Mouse (Mus musculus) layer of hippocampus, postnatal 14 days (tissue): Measurements from ENCODE around the gene Vmn1r193. TPM values are rescaled to one million over a fixed set of nuclear protein-coding genes. Genes with fewer than 3 reads are reported as not detected.
"Not testable (repeated sequence)": the region's sequence is repeated elsewhere in the genome, so short reads cannot be mapped to it uniquely, and the experiment has no call there.

Experiments
- DNase-seq, 2 experiments: peaks; one replicate each; pipeline ENCODE4 v3.0.0; 2021 to 2022; ENCODE audit warnings: low spot score in 2 of 2, mixed read lengths in 1 of 2
- long read RNA-seq, 2 experiments: library from polyadenylated mRNA; stranded (forward); transcript quantifications; one replicate each; pipeline ENCODE4 v2.0.0; 2021
- microRNA-seq, 2 experiments: library from miRNA; unstranded; fragments of <30 nt; microRNA quantifications; one replicate each; pipeline ENCODE4 v1.2.0; 2021
- total RNA-seq, 2 experiments: library from RNA; stranded (reverse); gene quantifications; 2 replicates each; pipeline ENCODE4 v1.2.3; 2021

Gene Vmn1r193
- not detected for total RNA-seq
- long read RNA-seq, experiment 1 = 0 reads
- long read RNA-seq, experiment 2 = 0 reads

DNA sequence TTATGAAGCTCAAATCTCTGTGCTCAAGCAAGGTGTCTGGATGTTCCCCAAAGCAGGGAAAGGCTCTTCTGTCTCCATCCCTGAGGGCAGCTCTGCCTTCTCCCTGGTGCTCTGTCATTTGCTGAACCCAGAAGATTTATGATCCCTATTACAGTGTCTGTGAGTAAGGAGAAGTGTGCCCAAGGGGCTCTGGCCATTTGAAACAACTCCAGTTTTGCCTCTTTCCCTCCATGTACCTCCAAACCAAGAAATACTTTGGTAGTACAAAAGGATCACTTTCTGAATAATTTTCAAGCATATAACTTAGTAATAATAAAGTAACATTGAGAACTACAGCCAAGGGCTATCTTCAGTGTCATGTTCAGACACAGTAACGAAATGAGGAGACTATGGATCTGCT is at the start of gene Vmn1r193:
Vmn1r193 (minus strand) TSS at position 101 of the 400 bp plus-strand sequence.
- DNase-seq = not testable (repeated sequence)

DNA sequence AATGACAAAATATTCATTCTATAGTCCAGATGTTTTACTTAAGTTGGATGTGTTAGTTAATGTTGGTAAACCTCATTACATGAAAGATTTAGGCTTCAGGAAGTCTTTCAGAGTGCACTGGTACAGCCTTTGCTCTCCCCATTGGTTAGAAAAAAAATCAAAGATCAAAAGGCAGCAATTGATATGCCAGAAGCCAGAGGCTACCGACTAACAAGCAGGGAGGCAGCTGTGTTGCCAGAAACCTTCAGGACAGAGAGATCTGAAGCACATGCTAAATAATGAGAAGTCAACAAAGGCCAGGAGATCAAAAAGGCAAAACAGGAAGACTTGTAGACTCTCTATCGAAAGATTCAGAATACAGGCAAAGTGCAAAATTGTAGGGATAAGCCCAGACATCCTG is 48.8 kb upstream of the Vmn1r193 start:
- no peak for DNase-seq

DNA sequence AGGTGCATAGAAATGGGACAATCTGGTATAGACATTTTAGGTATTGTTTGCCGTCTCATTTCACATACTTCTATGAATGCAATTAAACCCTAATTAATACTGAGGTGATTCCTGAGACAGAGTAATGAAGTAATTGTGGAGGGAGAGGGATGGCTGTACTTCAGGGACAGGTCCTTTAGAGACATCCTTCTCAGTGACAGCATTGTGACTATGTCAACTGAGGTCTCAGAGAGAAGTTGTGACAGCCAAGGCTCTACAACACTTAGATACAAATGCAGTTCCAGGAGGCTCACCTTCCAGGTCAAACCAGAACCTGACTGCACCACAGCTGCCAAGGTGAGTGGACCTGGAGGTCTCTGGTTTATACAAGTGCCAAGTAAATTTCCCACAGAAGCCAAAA is 47.3 kb upstream of the Vmn1r193 start, which contains the start of gene Vmn1r195:
Vmn1r195 (plus strand) TSS at position 301 of the 400 bp plus-strand sequence.
- DNase-seq = not testable (repeated sequence)

DNA sequence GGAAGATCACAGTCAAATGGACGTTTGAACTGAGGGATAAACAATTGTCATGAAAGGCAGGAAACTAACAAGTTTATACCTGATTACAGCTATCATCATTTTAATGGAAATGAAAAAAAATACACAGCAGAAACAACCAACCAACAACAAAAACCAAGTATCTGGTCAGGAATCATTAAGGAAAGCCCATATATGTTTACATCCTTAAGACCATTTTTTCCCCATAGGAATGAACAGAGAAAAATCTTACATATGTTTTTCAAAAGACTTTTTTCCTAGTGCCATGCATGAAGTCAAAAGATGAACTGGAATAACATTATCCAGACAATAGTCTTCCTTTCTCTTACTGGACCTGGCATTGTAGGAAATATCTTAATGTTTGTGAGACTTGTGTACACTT is 21.0 kb upstream of the Vmn1r193 start, which contains the start of gene Vmn1r194:
Vmn1r194 (plus strand) TSS at position 301 of the 400 bp plus-strand sequence.
- DNase-seq = no peak

DNA sequence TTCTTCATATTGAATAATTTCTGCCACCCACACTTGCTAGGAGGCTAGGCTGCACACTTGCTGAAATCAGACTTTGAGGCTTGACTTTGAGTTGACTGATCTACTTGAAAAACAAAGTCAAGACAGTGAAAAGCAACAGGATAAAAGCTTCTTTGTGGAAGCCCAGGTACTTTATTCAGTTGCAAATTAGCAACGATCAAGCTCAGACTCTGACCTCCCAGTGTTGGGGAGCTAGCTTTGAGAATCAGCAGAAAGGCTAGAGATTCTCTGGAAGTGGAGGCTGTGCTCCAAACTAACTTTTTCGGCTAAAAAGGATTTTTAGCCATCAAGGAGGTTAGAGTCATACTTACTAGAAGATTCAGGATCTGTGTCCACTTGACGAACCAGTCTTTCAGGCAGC is 30.2 kb downstream of the Vmn1r193 start:
- DNase-seq = not testable (repeated sequence)

DNA sequence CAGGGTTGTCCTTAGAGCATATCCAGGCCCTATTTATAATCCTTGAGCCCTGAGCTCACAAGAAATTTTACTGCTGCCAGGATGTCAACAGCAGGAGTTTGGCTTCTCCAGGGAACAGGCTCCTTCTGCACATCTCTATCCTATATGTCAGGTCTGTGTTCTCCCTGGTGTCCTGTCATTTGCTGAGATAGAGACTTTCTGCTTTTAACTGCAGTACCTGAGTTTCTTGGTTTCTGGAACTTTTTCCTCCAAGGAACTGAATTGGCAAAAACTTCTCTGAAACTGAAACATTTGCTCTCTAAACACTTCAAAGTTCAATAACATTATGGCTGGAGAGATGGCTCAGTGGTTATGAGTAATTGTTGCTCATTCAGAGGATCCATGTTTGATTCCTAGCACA is 31.9 kb downstream of the Vmn1r193 start, which contains the start of gene Vmn1r192:
Vmn1r192 (minus strand) TSS at position 101 of the 400 bp plus-strand sequence.
- no peak for DNase-seq

DNA sequence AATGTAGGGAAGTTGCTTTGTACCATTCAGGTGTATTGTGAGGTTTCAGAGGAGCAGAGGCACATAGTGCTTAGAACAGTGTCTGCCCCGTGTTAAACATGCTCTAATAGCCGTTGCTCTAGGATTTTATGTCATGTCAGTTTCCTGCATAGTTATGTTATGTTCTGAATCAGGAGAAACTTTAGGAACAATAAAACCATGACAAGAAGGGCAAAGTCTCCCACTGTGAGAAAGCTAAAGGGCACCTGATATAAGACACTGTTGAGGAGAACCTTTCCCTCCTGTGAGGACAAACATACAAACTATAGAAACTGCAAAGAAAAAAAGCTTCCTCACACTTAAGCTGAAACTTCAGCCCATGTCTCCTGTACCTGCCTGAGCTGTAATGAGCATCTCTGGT is 32.6 kb downstream of the Vmn1r193 start:
- no peak for DNase-seq

DNA sequence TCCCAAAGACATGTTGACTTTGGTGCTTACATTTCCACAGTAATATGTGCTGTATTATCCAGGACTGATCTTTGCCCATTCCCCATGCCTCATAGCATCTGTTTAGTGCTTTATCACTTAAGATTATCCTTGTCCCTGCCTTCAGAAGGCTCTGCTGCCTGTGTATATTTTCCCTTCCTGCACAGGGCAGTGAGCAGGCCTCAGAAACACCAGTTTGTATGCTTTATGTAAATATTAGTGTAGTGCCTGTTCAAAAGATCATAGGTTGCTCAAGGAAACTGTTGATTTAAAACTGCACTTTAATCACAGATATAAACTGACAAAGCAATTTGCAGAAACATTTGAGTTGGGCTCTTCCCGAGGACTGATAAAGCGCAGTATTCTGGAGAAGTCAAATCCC is 33.6 kb downstream of the Vmn1r193 start:
- no peak for DNase-seq

DNA sequence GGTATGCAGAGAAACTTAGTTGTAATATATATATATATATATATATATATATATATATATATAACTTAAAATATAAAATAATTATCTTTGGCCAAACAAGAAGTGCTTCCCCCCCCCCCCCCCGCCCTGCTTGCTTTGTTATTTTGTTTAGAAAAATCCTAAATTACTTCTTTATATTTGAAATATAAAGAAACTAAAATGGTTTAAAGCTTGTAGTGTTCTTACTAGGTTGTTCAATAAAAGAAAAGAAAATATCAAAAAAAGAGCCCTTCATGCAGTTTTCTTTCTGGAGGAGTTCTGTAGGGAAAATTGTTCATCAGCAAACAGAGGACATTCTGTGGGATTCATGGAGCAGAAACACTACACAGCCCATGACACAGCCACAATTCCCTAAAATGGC is 39.1 kb downstream of the Vmn1r193 start, which contains the start of gene Vmn1r191:
Vmn1r191 (minus strand) TSS at position 101 of the 400 bp plus-strand sequence.
- no peak for DNase-seq

DNA sequence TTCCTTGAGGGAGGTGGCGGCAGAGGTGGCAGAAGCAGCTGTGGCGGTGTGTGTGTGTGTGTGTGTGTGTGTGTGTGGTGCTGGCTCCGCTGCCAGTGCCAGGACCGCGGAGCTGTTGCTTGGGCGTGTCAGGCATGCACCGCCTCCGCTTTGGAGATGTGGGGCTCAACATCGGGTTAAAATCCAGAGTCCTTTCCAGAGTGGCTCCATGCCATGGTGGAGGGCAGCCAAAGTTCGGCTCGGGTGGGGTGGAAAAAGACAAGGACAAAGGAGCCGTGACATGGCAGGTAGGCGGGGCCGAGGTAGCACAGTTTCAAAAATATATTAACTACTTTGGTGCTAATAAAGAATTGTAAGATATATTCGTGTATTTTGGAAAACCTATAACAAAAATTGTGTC is 54.5 kb downstream of the Vmn1r193 start:
- DNase-seq = no peak

Small RNA genes within 50 kb of the gene (microRNA-seq; reads per million reads assigned to microRNA genes)
- gene Gm23282 = 0 reads per million in 2 experiments
- 0 reads per million in 2 experiments for gene Gm25084

Other genes with a start within 250 kb of the Vmn1r193 start
- gene Pom121l2, start 242.0 kb downstream of the Vmn1r193 start, total RNA-seq = under 1 TPM in 1 of 2 experiments, not detected in 1; 0.19 TPM
- under 1 TPM in 1 of 2 experiments, not detected in 1; 0.46 TPM for gene Prss16, start 213.4 kb downstream of the Vmn1r193 start, total RNA-seq
- 10 to 100 TPM; 60.0 to 62.5 TPM for gene Hist1h2ah, start 187.6 kb downstream of the Vmn1r193 start, total RNA-seq
- 10 to 100 TPM; 22.2 to 42.1 TPM for gene Hist1h2bk, start 187.3 kb downstream of the Vmn1r193 start, total RNA-seq
- 10 to 100 TPM; 42.3 to 60.3 TPM for gene Hist1h4i, start 181.8 kb downstream of the Vmn1r193 start, total RNA-seq
- gene Hist1h2ag, start 180.2 kb downstream of the Vmn1r193 start, total RNA-seq = 10 to 100 TPM; 26.7 to 27.2 TPM
- gene Hist1h2bj, start 179.9 kb downstream of the Vmn1r193 start, total RNA-seq = 10 to 100 TPM; 17.3 to 22.7 TPM
- not detected for gene Vmn1r188, start 138.7 kb downstream of the Vmn1r193 start, total RNA-seq
- gene Vmn1r189, start 117.3 kb downstream of the Vmn1r193 start, total RNA-seq = not detected
- not detected for gene Vmn1r191, start 39.2 kb downstream of the Vmn1r193 start, total RNA-seq
- not detected for gene Vmn1r192, start 32.0 kb downstream of the Vmn1r193 start, total RNA-seq
- not detected for gene Vmn1r194, start 21.1 kb upstream of the Vmn1r193 start, total RNA-seq
- gene Vmn1r195, start 47.4 kb upstream of the Vmn1r193 start, total RNA-seq = not detected
- not detected for gene Vmn1r196, start 66.8 kb upstream of the Vmn1r193 start, total RNA-seq
- not detected for gene Vmn1r197, start 101.4 kb upstream of the Vmn1r193 start, total RNA-seq
- not detected for gene Vmn1r198, start 127.2 kb upstream of the Vmn1r193 start, total RNA-seq
- gene Vmn1r199, start 156.7 kb upstream of the Vmn1r193 start, total RNA-seq = not detected
- not detected for gene Vmn1r200, start 167.2 kb upstream of the Vmn1r193 start, total RNA-seq
- gene Vmn1r201, start 248.8 kb upstream of the Vmn1r193 start, total RNA-seq = not detected